Mouse (Mus musculus) hindbrain, embryonic 11.5 days (tissue): ENCODE results near the gene Smim6. TPM values are rescaled to one million over a fixed set of nuclear protein-coding genes. Genes with fewer than 3 reads are reported as not detected.
A peak's percentile ranks its signal among the peaks of the same experiment; 100 is the strongest.

Experiments used
- ATAC-seq: fragments of 200-750 bp; cut with Nextera tagmentation; 2 replicates; pipeline ENCODE4 v1.8.0; 2017; ENCODE audit warnings: mild to moderate bottlenecking, moderate TSS enrichment, moderate library complexity; ENCODE audit not compliant: low FRiP score
- DNase-seq: peaks from one replicate; pipeline ENCODE4 v3.0.0-alpha.2; 2015; ENCODE audit warnings: low spot score
- H3K27ac ChIP-seq: fragments of 300-500 bp; sonication (generic); 2 replicates; pipeline ENCODE4 v1.5.1; 2014; ENCODE audit warnings: mild to moderate bottlenecking, low read depth, low read length
- H3K27me3 ChIP-seq: fragments of 300-500 bp; sonication (generic); 2 replicates; pipeline ENCODE4 v1.6.1; 2014; ENCODE audit warnings: mild to moderate bottlenecking, low read length, moderate library complexity, mixed read lengths; ENCODE audit not compliant: control insufficient read depth, insufficient read depth
- H3K36me3 ChIP-seq: fragments of 300-500 bp; sonication (generic); 2 replicates; pipeline ENCODE4 v1.6.1; 2014; ENCODE audit warnings: mild to moderate bottlenecking, low read length, moderate library complexity, mixed read lengths; ENCODE audit not compliant: control insufficient read depth, insufficient read depth
- H3K4me1 ChIP-seq: fragments of 300-500 bp; sonication (generic); replicated peaks from 2 replicates; pipeline ENCODE4 v1.6.1; 2014; ENCODE audit warnings: low read length, mixed read lengths; ENCODE audit not compliant: control insufficient read depth, insufficient read depth
- H3K4me2 ChIP-seq: fragments of 300-500 bp; sonication (generic); replicated peaks from 2 replicates; pipeline ENCODE4 v1.6.1; 2014; ENCODE audit warnings: mild to moderate bottlenecking, low read depth, low read length
- H3K4me3 ChIP-seq: fragments of 300-500 bp; sonication (generic); 2 replicates; pipeline ENCODE4 v1.5.1; 2014; ENCODE audit warnings: low read depth, low read length
- H3K9ac ChIP-seq: fragments of 300-500 bp; sonication (generic); 2 replicates; pipeline ENCODE4 v1.6.1; 2014; ENCODE audit warnings: low read depth, low read length
- H3K9me3 ChIP-seq: fragments of 300-500 bp; sonication (generic); 2 replicates; pipeline ENCODE4 v1.6.1; 2016; ENCODE audit warnings: low read length; ENCODE audit not compliant: control insufficient read depth
- WGBS: fragments of 180-500 bp; shearing (Covaris S2); extraction: QIAGEN DNeasy Blood & Tissue Kit; methylation state at CpG from one replicate; pipeline ENCODE4 v1.1.7; 2014; 5-methylcytosine and 5-hydroxymethylcytosine counted together
- polyA plus RNA-seq: library from polyadenylated mRNA; unstranded; fragments of >200 nt; fragmentation: Nextera tagmentation; extraction: Ambion mirVana; gene quantifications from 2 replicates; pipeline ENCODE4 v1.2.1, GENCODE M21; 2014

Smim6 gene
- polyA plus RNA-seq = 0.40 and 0.65 TPM in 2 replicates

GRCm38 (mm10) chr11:115911632-115912376 is at the start of gene Smim6:
Gene Smim6 (plus strand): TSS chr11:115912017.
- Histone ChIP-seq H3K9ac (no peak within 1 kb of the TSS), H3K4me2 (no peak within 1 kb of the TSS), H3K36me3 (0 out of 2 replicates have a peak, but pooled peaks cover 2% of the 10 kb centered on the region), H3K27me3 (no peaks in the 10 kb centered on the region), H3K4me1 (no peaks in the 10 kb centered on the region), H3K9me3 (no peaks in the 10 kb centered on the region), H3K27ac (no peak within 1 kb of the TSS), H3K4me3 (no peak within 1 kb of the TSS)
- DNase-seq (no peak), ATAC-seq (no peak)
- WGBS = 79% methylated on average over 11 of the region's 11 CpGs

GRCm38 (mm10) chr11:115863895-115864294 is 47.9 kb upstream of the Smim6 start:
- Histone ChIP-seq H3K36me3 (no peaks in the 10 kb centered on the region), H3K4me2 (no peak overlapping the region), H3K9me3 (no peaks in the 10 kb centered on the region), H3K27me3 (peaks cover 24% of the 10 kb centered on the region), H3K9ac (no peak overlapping the region), H3K27ac (no peak overlapping the region), H3K4me1 (peaks cover 6% of the 10 kb centered on the region; the same call in 1 of the 2 replicates), H3K4me3 (no peak overlapping the region)
- DNase-seq = no peak
- 86% methylated on average over 8 of the region's 8 CpGs for WGBS
- no peak for ATAC-seq

- 88% methylated on average over 8 of the region's 8 CpGs for WGBS
Measured at GRCm38 (mm10) chr11:115869393-115869792, 42.4 kb upstream of the Smim6 start.

GRCm38 (mm10) chr11:115872437-115872836 is 39.4 kb upstream of the Smim6 start:
- no peaks in the 10 kb centered on the region for H3K27me3 ChIP-seq

More at GRCm38 (mm10) chr11:115869393-115869792, 42.4 kb upstream of the Smim6 start:
- H3K36me3 ChIP-seq = no peaks in the 10 kb centered on the region
- H3K9ac ChIP-seq = no peak overlapping the region
- no peaks in the 10 kb centered on the region for H3K27me3 ChIP-seq
- no peak overlapping the region for H3K4me3 ChIP-seq
- no peak overlapping the region for H3K27ac ChIP-seq
- no peaks in the 10 kb centered on the region for H3K9me3 ChIP-seq
- ATAC-seq = no peak
- no peak for DNase-seq
- no peaks in the 10 kb centered on the region for H3K4me1 ChIP-seq
- no peak overlapping the region for H3K4me2 ChIP-seq

GRCm38 (mm10) chr11:115875935-115876334 is 35.9 kb upstream of the Smim6 start:
- ATAC-seq = no peak
- 89% methylated on average over 3 of the region's 3 CpGs for WGBS
- Histone ChIP-seq H3K4me2 (no peak overlapping the region), H3K4me1 (no peaks in the 10 kb centered on the region), H3K4me3 (no peak overlapping the region), H3K27ac (no peak overlapping the region), H3K9me3 (no peaks in the 10 kb centered on the region), H3K9ac (no peak overlapping the region), H3K27me3 (no peaks in the 10 kb centered on the region), H3K36me3 (no peaks in the 10 kb centered on the region)
- DNase-seq = no peak

More at GRCm38 (mm10) chr11:115872437-115872836, 39.4 kb upstream of the Smim6 start:
- Histone ChIP-seq H3K4me1 (no peaks in the 10 kb centered on the region), H3K9ac (no peak overlapping the region), H3K4me2 (no peak overlapping the region), H3K27ac (no peak overlapping the region), H3K9me3 (no peaks in the 10 kb centered on the region), H3K4me3 (no peak overlapping the region), H3K36me3 (no peaks in the 10 kb centered on the region)
- ATAC-seq = no peak
- WGBS = 79% methylated on average over 4 of the region's 4 CpGs
- DNase-seq = no peak

GRCm38 (mm10) chr11:115876438-115876837 is 35.4 kb upstream of the Smim6 start:
- Histone ChIP-seq H3K36me3 (no peaks in the 10 kb centered on the region), H3K9ac (no peak overlapping the region), H3K9me3 (no peaks in the 10 kb centered on the region), H3K27me3 (no peaks in the 10 kb centered on the region), H3K4me1 (no peaks in the 10 kb centered on the region), H3K27ac (no peak overlapping the region), H3K4me2 (no peak overlapping the region), H3K4me3 (no peak overlapping the region)
- DNase-seq = no peak
- 80% methylated on average over 5 of the region's 5 CpGs for WGBS
- ATAC-seq = no peak

GRCm38 (mm10) chr11:115877174-115877755 is 34.6 kb upstream of the Smim6 start:
- DNase-seq (no peak), ATAC-seq (no peak)
- no peak overlapping the region for H3K4me2 ChIP-seq
- WGBS = 67% methylated on average over 6 of the region's 6 CpGs
- no peaks in the 10 kb centered on the region for H3K4me1 ChIP-seq
- no peaks in the 10 kb centered on the region for H3K27me3 ChIP-seq
- H3K9me3 ChIP-seq = no peaks in the 10 kb centered on the region
- H3K9ac ChIP-seq = no peak overlapping the region
- no peak overlapping the region for H3K27ac ChIP-seq
- H3K4me3 ChIP-seq = no peak overlapping the region
- H3K36me3 ChIP-seq = no peaks in the 10 kb centered on the region

GRCm38 (mm10) chr11:115878071-115878470 is 33.7 kb upstream of the Smim6 start:
- H3K4me3 ChIP-seq = no peak overlapping the region
- no peaks in the 10 kb centered on the region for H3K9me3 ChIP-seq
- H3K4me1 ChIP-seq = no peaks in the 10 kb centered on the region
- DNase-seq (no peak), ATAC-seq (no peak)
- WGBS = 80% methylated on average over 8 of the region's 8 CpGs
- no peaks in the 10 kb centered on the region; the same call in 1 of the 2 replicates for H3K27me3 ChIP-seq
- H3K27ac ChIP-seq = no peak overlapping the region
- no peak overlapping the region for H3K9ac ChIP-seq
- H3K4me2 ChIP-seq = no peak overlapping the region
- H3K36me3 ChIP-seq = no peaks in the 10 kb centered on the region

GRCm38 (mm10) chr11:115881002-115881401 is 30.8 kb upstream of the Smim6 start:
- no peak overlapping the region for H3K27ac ChIP-seq
- no peaks in the 10 kb centered on the region for H3K9me3 ChIP-seq
- no peaks in the 10 kb centered on the region for H3K4me1 ChIP-seq
- H3K36me3 ChIP-seq = no peaks in the 10 kb centered on the region
- no peaks in the 10 kb centered on the region; the same call in 1 of the 2 replicates for H3K27me3 ChIP-seq
- DNase-seq (peak; percentile 49), ATAC-seq (no peak)
- H3K9ac ChIP-seq = no peak overlapping the region
- WGBS = 21% methylated on average over 5 of the region's 5 CpGs
- H3K4me3 ChIP-seq = no peak overlapping the region
- no peak overlapping the region for H3K4me2 ChIP-seq
